Mouse (Mus musculus) lung, embryonic 14.5 days (tissue): Measurements from ENCODE around the gene Cbwd1. TPM values are rescaled to one million over a fixed set of nuclear protein-coding genes. Genes with fewer than 3 reads are reported as not detected.

ENCODE experiments used
- ATAC-seq: fragments of 200-750 bp; cut with Nextera tagmentation; 2 replicates; pipeline ENCODE4 v1.8.0; 2017; ENCODE audit warnings: mild to moderate bottlenecking, moderate TSS enrichment, moderate library complexity; ENCODE audit not compliant: insufficient read depth
- DNase-seq: peaks from one replicate; pipeline ENCODE4 v3.0.0-alpha.2; 2015
- H3K27ac ChIP-seq: fragments of 300-500 bp; sonication (generic); 2 replicates; pipeline ENCODE4 v1.5.1; 2014; ENCODE audit warnings: low read depth, mild to moderate bottlenecking, moderate library complexity
- H3K27me3 ChIP-seq: fragments of 300-500 bp; sonication (generic); 2 replicates; pipeline ENCODE4 v1.6.1; 2014; ENCODE audit warnings: low read length, control low read depth; ENCODE audit not compliant: insufficient read depth
- H3K36me3 ChIP-seq: fragments of 300-500 bp; sonication (generic); 2 replicates; pipeline ENCODE4 v1.6.1; 2014; ENCODE audit warnings: control low read depth; ENCODE audit not compliant: insufficient read depth
- H3K4me1 ChIP-seq: fragments of 300-500 bp; sonication (generic); 2 replicates; pipeline ENCODE4 v1.6.1; 2014; ENCODE audit warnings: antibody characterized with exemption, control low read depth; ENCODE audit not compliant: insufficient read depth
- H3K4me2 ChIP-seq: fragments of 300-500 bp; sonication (generic); 2 replicates; pipeline ENCODE4 v1.6.1; 2014; ENCODE audit warnings: mild to moderate bottlenecking
- H3K4me3 ChIP-seq: fragments of 300-500 bp; sonication (generic); 2 replicates; pipeline ENCODE4 v1.5.1; 2014; ENCODE audit warnings: low read depth, low read length
- H3K9ac ChIP-seq: fragments of 300-500 bp; sonication (generic); 2 replicates; pipeline ENCODE4 v1.6.1; 2014
- H3K9me3 ChIP-seq: fragments of 300-500 bp; sonication (generic); 2 replicates; pipeline ENCODE4 v1.6.1; 2016; ENCODE audit warnings: low read depth, low read length, control low read depth
- CTCF ChIP-seq: IDR thresholded peaks from 2 replicates; pipeline ENCODE4 v1.5.1; 2016; ENCODE audit warnings: antibody characterized with exemption, low read depth
- WGBS: fragments of 180-500 bp; shearing (Covaris S2); extraction: QIAGEN DNeasy Blood & Tissue Kit; methylation state at CpG from one replicate; pipeline ENCODE4 v1.1.7; 2014; 5-methylcytosine and 5-hydroxymethylcytosine counted together
- polyA plus RNA-seq: library from polyadenylated mRNA; unstranded; fragments of >200 nt; fragmentation: Nextera tagmentation; extraction: Ambion mirVana; gene quantifications from 2 replicates; pipeline ENCODE4 v1.2.1, GENCODE M21; 2014

Gene Cbwd1
- polyA plus RNA-seq, 1 experiment from 2014 or later: 21.5 TPM

GRCm38 (mm10) chr19:24988831-24989230 lies 27.4 kb upstream of the Cbwd1 start:
- no peak overlapping the region for H3K27ac ChIP-seq
- H3K27me3 ChIP-seq: no peaks in the 10 kb centered on the region
- H3K4me2 ChIP-seq: no peak overlapping the region
- peak; percentile 39 for DNase-seq
- TF ChIP-seq CTCF: no peak
- H3K4me3 ChIP-seq: no peak overlapping the region
- H3K9me3 ChIP-seq: no peaks in the 10 kb centered on the region
- H3K4me1 ChIP-seq: no peaks in the 10 kb centered on the region
- 57% methylated on average over 5 of the region's 5 CpGs for WGBS
- no peak overlapping the region for H3K9ac ChIP-seq
- H3K36me3 ChIP-seq: no peaks in the 10 kb centered on the region
- ATAC-seq: no peak

DNA sequence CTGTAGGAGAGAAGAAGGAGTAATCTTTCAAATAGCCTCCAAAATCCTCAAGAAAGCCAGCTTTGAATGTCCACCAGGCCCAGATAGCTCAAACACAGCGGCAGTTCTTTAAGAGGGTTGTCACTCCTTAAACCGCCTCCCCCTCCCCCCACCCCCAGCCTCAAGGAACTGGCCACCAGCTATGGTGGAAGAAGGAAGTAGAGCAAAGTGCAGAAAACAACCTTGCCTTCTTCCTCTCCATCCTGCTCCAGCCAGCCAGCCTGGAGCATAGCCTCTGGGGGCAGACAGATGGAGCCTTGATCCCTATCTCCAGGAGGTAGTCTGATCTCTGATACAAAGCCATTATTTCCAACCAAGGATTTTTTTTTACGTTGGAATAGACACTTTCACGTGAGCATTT lies 25.9 kb upstream of the Cbwd1 start:
- Histone ChIP-seq H3K9me3 (no peaks in the 10 kb centered on the region), H3K27ac (no peak overlapping the region), H3K9ac (no peak overlapping the region), H3K27me3 (no peaks in the 10 kb centered on the region), H3K4me2 (no peak overlapping the region), H3K4me3 (no peak overlapping the region), H3K36me3 (no peaks in the 10 kb centered on the region), H3K4me1 (no peaks in the 10 kb centered on the region)
- DNase-seq (no peak), ATAC-seq (no peak)
- no peak for TF ChIP-seq CTCF
- WGBS: 61% methylated on average over 4 of the region's 4 CpGs

DNA sequence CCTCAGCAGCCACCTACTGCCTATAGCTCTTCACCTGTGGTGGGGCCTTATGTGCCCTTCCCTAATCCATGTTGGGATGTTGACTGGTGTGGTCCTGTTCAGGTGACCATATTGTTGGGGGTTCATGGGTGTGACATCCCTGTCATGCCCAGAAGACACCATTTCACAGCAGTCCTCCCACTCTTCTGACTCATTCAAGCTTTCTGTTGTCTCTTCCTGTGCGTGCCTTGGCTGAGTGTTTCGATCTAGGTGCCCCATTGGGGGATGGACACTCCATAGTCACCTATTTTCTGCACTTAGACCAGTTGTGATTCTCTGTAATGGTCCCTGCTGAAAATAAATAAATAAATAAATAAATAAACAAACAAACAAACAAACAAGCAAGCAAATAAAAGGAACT lies 23.6 kb upstream of the Cbwd1 start:
- Histone ChIP-seq H3K36me3 (no peaks in the 10 kb centered on the region), H3K9me3 (no peaks in the 10 kb centered on the region), H3K4me1 (no peaks in the 10 kb centered on the region), H3K4me2 (no peak overlapping the region), H3K27me3 (no peaks in the 10 kb centered on the region), H3K27ac (no peak overlapping the region), H3K4me3 (no peak overlapping the region), H3K9ac (no peak overlapping the region)
- ATAC-seq (no peak), DNase-seq (no peak)
- TF ChIP-seq CTCF: no peak
- WGBS: 98% methylated on average over 2 of the region's 2 CpGs

GRCm38 (mm10) chr19:24983857-24984498 lies 22.6 kb upstream of the Cbwd1 start:
- Histone ChIP-seq H3K4me1 (no peaks in the 10 kb centered on the region), H3K27me3 (no peaks in the 10 kb centered on the region), H3K36me3 (no peaks in the 10 kb centered on the region), H3K9me3 (no peaks in the 10 kb centered on the region), H3K9ac (no peak overlapping the region), H3K4me2 (no peak overlapping the region), H3K27ac (no peak overlapping the region), H3K4me3 (no peak overlapping the region)
- DNase-seq (no peak), ATAC-seq (no peak)
- 52% methylated on average over 7 of the region's 7 CpGs for WGBS
- TF ChIP-seq CTCF: no peak

- WGBS: 76% methylated on average over 4 of the region's 4 CpGs
- no peaks in the 10 kb centered on the region for H3K4me1 ChIP-seq
- DNase-seq: no peak
- no peaks in the 10 kb centered on the region for H3K36me3 ChIP-seq
- H3K4me3 ChIP-seq: no peak overlapping the region
- H3K4me2 ChIP-seq: no peak overlapping the region
- no peak overlapping the region for H3K9ac ChIP-seq
- TF ChIP-seq CTCF: no peak
- no peaks in the 10 kb centered on the region for H3K9me3 ChIP-seq
- no peaks in the 10 kb centered on the region for H3K27me3 ChIP-seq
- H3K27ac ChIP-seq: no peak overlapping the region
- no peak for ATAC-seq
Observed at GRCm38 (mm10) chr19:24983050-24983449, 21.6 kb upstream of the Cbwd1 start.

- DNase-seq: peak; percentile 82
- ATAC-seq: no peak; the same call in 1 of the 2 replicates
- 38% methylated on average over 8 of the region's 8 CpGs for WGBS
- Histone ChIP-seq H3K4me3 (no peak overlapping the region), H3K27me3 (no peaks in the 10 kb centered on the region), H3K4me1 (no peaks in the 10 kb centered on the region), H3K27ac (no peak overlapping the region), H3K9ac (no peak overlapping the region), H3K4me2 (no peak overlapping the region), H3K9me3 (no peaks in the 10 kb centered on the region), H3K36me3 (no peaks in the 10 kb centered on the region)
- TF ChIP-seq CTCF: no peak
Observed at GRCm38 (mm10) chr19:24981294-24981693, 19.9 kb upstream of the Cbwd1 start.

- no peak overlapping the region for H3K4me2 ChIP-seq
- H3K36me3 ChIP-seq: no peaks in the 10 kb centered on the region
- H3K27me3 ChIP-seq: no peaks in the 10 kb centered on the region
- ATAC-seq (no peak), DNase-seq (no peak)
- no peak overlapping the region for H3K9ac ChIP-seq
- no peaks in the 10 kb centered on the region for H3K9me3 ChIP-seq
- TF ChIP-seq CTCF: no peak
- H3K27ac ChIP-seq: no peak overlapping the region
- no peaks in the 10 kb centered on the region for H3K4me1 ChIP-seq
- no peak overlapping the region for H3K4me3 ChIP-seq
- 77% methylated on average over 10 of the region's 10 CpGs for WGBS
Observed at GRCm38 (mm10) chr19:24978852-24979842, 17.7 kb upstream of the Cbwd1 start.
